Mouse (Mus musculus) frontal cortex, adult 2 months (tissue): Measurements from ENCODE around the gene Amdhd2. TPM values are rescaled to one million over a fixed set of nuclear protein-coding genes. Genes with fewer than 3 reads are reported as not detected.

Experiments used
- DNase-seq, 2 experiments: peaks; one replicate each; pipeline ENCODE4 v3.0.0; 2022; ENCODE audit warnings: low spot score in 1 of 2; ENCODE audit errors: extremely low spot score in 1 of 2
- polyA plus RNA-seq: library from polyadenylated mRNA; depleted of rRNA; stranded (reverse); fragments of >200 nt; gene quantifications from 2 replicates; pipeline ENCODE4 v1.2.3, GENCODE M21; 2012

Amdhd2 gene
- polyA plus RNA-seq, 1 experiment: 38.9 TPM

- DNase-seq: peak; percentile 76 to 85
Measured at GRCm38 (mm10) chr17:24199252-24199651, 35.7 kb upstream of the Amdhd2 start.

GRCm38 (mm10) chr17:24197032-24197824 is 33.7 kb upstream of the Amdhd2 start:
- peak in 1 of 2 experiments; percentile 66 for DNase-seq

GRCm38 (mm10) chr17:24195349-24195748 is 31.8 kb upstream of the Amdhd2 start:
- no peak for DNase-seq

GRCm38 (mm10) chr17:24193769-24194168 is 30.2 kb upstream of the Amdhd2 start:
- DNase-seq: no peak

- no peak for DNase-seq
Measured at GRCm38 (mm10) chr17:24193268-24193667, 29.7 kb upstream of the Amdhd2 start.

- no peak for DNase-seq
Measured at GRCm38 (mm10) chr17:24192848-24193247, 29.3 kb upstream of the Amdhd2 start.

GRCm38 (mm10) chr17:24191481-24191880 is 27.9 kb upstream of the Amdhd2 start:
- DNase-seq: no peak

- no peak for DNase-seq
Measured at GRCm38 (mm10) chr17:24190934-24191333, 27.4 kb upstream of the Amdhd2 start.

GRCm38 (mm10) chr17:24174259-24174658 is 10.7 kb upstream of the Amdhd2 start:
- DNase-seq: no peak

- DNase-seq: peak; percentile 53 to 86
Measured at GRCm38 (mm10) chr17:24173423-24173822, 9.9 kb upstream of the Amdhd2 start.

- DNase-seq: no peak
Measured at GRCm38 (mm10) chr17:24171738-24172137, 8.2 kb upstream of the Amdhd2 start.

- DNase-seq: no peak
Measured at GRCm38 (mm10) chr17:24170729-24171128, 7.2 kb upstream of the Amdhd2 start.

- DNase-seq: no peak
Measured at GRCm38 (mm10) chr17:24170125-24170524, 6.6 kb upstream of the Amdhd2 start.

GRCm38 (mm10) chr17:24169317-24170065 is 5.9 kb upstream of the Amdhd2 start, which contains the start of gene Atp6v0c:
Atp6v0c (minus strand) TSS chr17:24169702.
- peak; percentile 92 to 97 for DNase-seq

- peak; percentile 47 to 80 for DNase-seq
Measured at GRCm38 (mm10) chr17:24168590-24169277, 5.2 kb upstream of the Amdhd2 start.

GRCm38 (mm10) chr17:24167891-24168505 is 4.4 kb upstream of the Amdhd2 start:
- no peak for DNase-seq

GRCm38 (mm10) chr17:24167120-24167519 is 3.6 kb upstream of the Amdhd2 start:
- DNase-seq: no peak

GRCm38 (mm10) chr17:24164566-24165259 is 1.1 kb upstream of the Amdhd2 start:
- no peak for DNase-seq

GRCm38 (mm10) chr17:24162584-24163175 is 886 bp downstream of the Amdhd2 start:
- peak in 1 of 2 experiments; percentile 17 for DNase-seq

GRCm38 (mm10) chr17:24161466-24161865 is 2.1 kb downstream of the Amdhd2 start:
- no peak for DNase-seq
